Mouse (Mus musculus): ENCODE data around the gene Zfp704.

- TF ChIP-seq CTCF (IDR thresholded peaks at IDR 0.05; ENCODE audit: control insufficient read depth, insufficient read depth, insufficient replicate concordance, low read depth, low read length) (no peak), POLR2A (IDR thresholded peaks at IDR 0.05; ENCODE audit: control insufficient read depth, low read depth, low read length) (no peak)
These were observed 149.6 kb downstream of the Zfp704 start for GRCm38 (mm10) chr3:9460284-9460683.
